Mouse (Mus musculus) erythroblast, embryonic 14.5 days (primary cell): Measurements from ENCODE around the gene Kcnmb2.

ENCODE experiments used
- GATA1 ChIP-seq: IDR thresholded peaks from 2 replicates; pipeline ENCODE4 v1.6.1; 2012; ENCODE audit warnings: low read length, inconsistent platforms, mixed read lengths
- TAL1 ChIP-seq: IDR thresholded peaks from 3 replicates; pipeline ENCODE4 v1.6.1; 2012; ENCODE audit warnings: low read length, inconsistent platforms, mixed read lengths

GRCm38 (mm10) chr3:32132395-32133004 is 230.2 kb downstream of the Kcnmb2 start:
- TF ChIP-seq TAL1 = no peak
- TF ChIP-seq GATA1 = no peak
